Mouse (Mus musculus) megakaryocyte, embryonic 14.5 days (primary cell): ENCODE data around the gene Camkk1.

Experiments
- FLI1 ChIP-seq: IDR thresholded peaks from 2 replicates; pipeline ENCODE4 v1.6.1; 2012; ENCODE audit warnings: low read length, inconsistent platforms, mixed read lengths
- GATA1 ChIP-seq: IDR thresholded peaks from 3 replicates; pipeline ENCODE4 v1.6.1; 2012; ENCODE audit warnings: mixed read lengths, low read length, inconsistent platforms, borderline replicate concordance

- TF ChIP-seq GATA1 (no peak), FLI1 (no peak)
Observed at GRCm38 (mm10) chr11:73084303-73084702, 65.5 kb downstream of the Camkk1 start.
